Mouse (Mus musculus) 3T3-L1 (cell line): ENCODE results near the gene Rnf31.

ENCODE experiments used
- DNase-seq: peaks from one replicate; pipeline ENCODE4 v3.0.0-alpha.2; 2015; ENCODE audit warnings: low read depth, low spot score

The Rnf31 gene

GRCm38 (mm10) chr14:55591331-55591891 lies at the start of gene Rnf31:
TSS of gene Rnf31 (plus strand) at chr14:55591708.
- DNase-seq: peak; percentile 95

GRCm38 (mm10) chr14:55542268-55542667 lies 49.2 kb upstream of the Rnf31 start:
- no peak for DNase-seq

GRCm38 (mm10) chr14:55544334-55544733 lies 47.2 kb upstream of the Rnf31 start:
- no peak for DNase-seq

- no peak for DNase-seq
Observed at GRCm38 (mm10) chr14:55550191-55550590, 41.3 kb upstream of the Rnf31 start.

- DNase-seq: no peak
Observed at GRCm38 (mm10) chr14:55551347-55551746, 40.2 kb upstream of the Rnf31 start.

- no peak for DNase-seq
Observed at GRCm38 (mm10) chr14:55551794-55552193, 39.7 kb upstream of the Rnf31 start.

GRCm38 (mm10) chr14:55554635-55555034 lies 36.9 kb upstream of the Rnf31 start:
- no peak for DNase-seq

- DNase-seq: no peak
Observed at GRCm38 (mm10) chr14:55555788-55556187, 35.7 kb upstream of the Rnf31 start.

GRCm38 (mm10) chr14:55557003-55557402 lies 34.5 kb upstream of the Rnf31 start:
- peak; percentile 79 for DNase-seq

GRCm38 (mm10) chr14:55557587-55557986 lies 33.9 kb upstream of the Rnf31 start:
- DNase-seq: no peak

- no peak for DNase-seq
Observed at GRCm38 (mm10) chr14:55558740-55559448, 32.6 kb upstream of the Rnf31 start.

- DNase-seq: peak; percentile 85
Observed at GRCm38 (mm10) chr14:55559799-55560201, 31.7 kb upstream of the Rnf31 start, which contains the start of gene Dcaf11. TSS of gene Dcaf11 (plus strand) at chr14:55560006.

GRCm38 (mm10) chr14:55560202-55561073 lies 31.1 kb upstream of the Rnf31 start, which contains the start of gene A730061H03Rik:
TSS of gene A730061H03Rik (minus strand) at chr14:55560406.
- peak; percentile 97 for DNase-seq

GRCm38 (mm10) chr14:55561860-55562259 lies 29.6 kb upstream of the Rnf31 start:
- no peak for DNase-seq

- no peak for DNase-seq
Observed at GRCm38 (mm10) chr14:55563249-55563648, 28.3 kb upstream of the Rnf31 start.

GRCm38 (mm10) chr14:55565748-55566147 lies 25.8 kb upstream of the Rnf31 start:
- no peak for DNase-seq

- DNase-seq: no peak
Observed at GRCm38 (mm10) chr14:55567496-55567895, 24.0 kb upstream of the Rnf31 start.

GRCm38 (mm10) chr14:55570588-55570987 lies 20.9 kb upstream of the Rnf31 start:
- DNase-seq: no peak

GRCm38 (mm10) chr14:55571760-55572159 lies 19.7 kb upstream of the Rnf31 start:
- DNase-seq: no peak

GRCm38 (mm10) chr14:55575302-55575701 lies 16.2 kb upstream of the Rnf31 start, which contains the start of gene Fitm1:
TSS of gene Fitm1 (plus strand) at chr14:55575617.
- no peak for DNase-seq

GRCm38 (mm10) chr14:55575711-55576110 lies 15.8 kb upstream of the Rnf31 start:
- no peak for DNase-seq

GRCm38 (mm10) chr14:55576376-55576775 lies 15.1 kb upstream of the Rnf31 start:
- DNase-seq: no peak
